Mouse (Mus musculus): Measurements from ENCODE around the gene Tnf.
A peak's percentile ranks its signal among the peaks of the same experiment; 100 is the strongest.

Tnf gene

GRCm38 (mm10) chr17:35201787-35202186 lies at the start of gene Tnf:
Tnf (minus strand) TSS chr17:35202007.
- DNase-seq (ENCODE audit: low spot score in 2 of 2) = no peak

DNA sequence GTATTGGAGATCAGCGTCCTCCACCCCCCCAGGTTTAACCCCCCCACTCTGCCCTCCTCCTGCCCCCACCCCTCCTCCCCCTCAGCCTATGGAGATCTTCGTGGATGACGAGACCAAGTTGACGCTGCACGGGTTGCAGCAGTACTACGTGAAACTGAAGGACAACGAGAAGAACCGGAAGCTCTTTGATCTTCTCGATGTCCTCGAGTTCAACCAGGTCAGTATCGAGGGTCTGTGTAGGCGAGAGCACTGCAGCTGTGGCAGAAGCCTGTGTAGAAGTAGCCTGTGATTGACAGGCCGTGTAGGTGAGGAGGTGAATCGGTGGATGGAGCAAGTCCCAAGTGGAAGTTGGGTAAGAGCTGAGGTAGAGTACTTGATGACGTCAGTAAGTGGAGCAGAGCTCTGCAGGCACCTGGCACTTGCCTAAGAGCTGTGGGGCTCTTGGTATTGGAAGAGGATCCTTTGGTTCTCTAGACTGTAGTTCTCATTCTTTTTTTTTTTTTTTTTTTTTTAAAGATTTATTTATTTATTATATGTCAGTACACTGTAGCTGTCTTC lies 49.4 kb upstream of the Tnf start:
- DNase-seq (ENCODE audit: low spot score in 2 of 2) = no peak

GRCm38 (mm10) chr17:35250348-35251120 lies 48.7 kb upstream of the Tnf start:
- no peak for DNase-seq (ENCODE audit: low spot score in 2 of 2)

DNA sequence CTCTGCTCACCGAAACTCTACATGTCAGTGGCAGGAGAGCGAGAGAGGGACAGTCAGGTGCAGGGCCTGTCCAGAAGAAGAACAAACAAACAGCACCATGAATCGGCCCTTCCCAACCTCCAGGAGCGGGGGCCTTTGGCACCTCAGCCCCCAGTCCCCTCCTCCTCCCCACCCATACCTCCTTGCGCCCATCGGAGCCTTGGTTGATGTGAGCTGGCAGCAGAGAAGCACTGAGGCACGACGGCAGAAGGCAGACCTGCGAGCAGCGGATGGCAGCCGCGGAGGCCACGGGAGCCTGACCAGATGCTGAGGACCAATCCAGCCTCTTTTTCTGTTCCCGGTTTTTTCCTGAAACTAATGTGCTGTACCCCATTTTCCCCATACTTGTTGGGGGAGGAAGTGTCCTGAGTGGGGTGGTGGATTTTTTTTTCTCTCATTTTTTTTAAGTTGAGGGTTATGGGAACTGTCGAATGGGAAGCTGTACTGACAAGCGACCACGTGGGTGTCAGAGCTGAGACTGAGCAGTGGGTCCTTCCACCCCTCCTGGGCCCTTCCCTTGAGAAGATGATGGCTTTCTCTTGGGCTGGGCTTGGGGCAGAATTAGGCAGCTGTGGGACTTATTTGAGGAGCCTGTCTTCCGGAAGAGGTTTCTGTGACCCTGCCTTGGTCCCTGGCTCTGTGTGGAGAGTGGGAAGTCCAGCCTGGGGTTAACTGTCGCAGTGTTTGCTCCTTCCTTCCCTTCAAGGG lies 47.8 kb upstream of the Tnf start:
- DNase-seq (ENCODE audit: low spot score in 2 of 2) = no peak

DNA sequence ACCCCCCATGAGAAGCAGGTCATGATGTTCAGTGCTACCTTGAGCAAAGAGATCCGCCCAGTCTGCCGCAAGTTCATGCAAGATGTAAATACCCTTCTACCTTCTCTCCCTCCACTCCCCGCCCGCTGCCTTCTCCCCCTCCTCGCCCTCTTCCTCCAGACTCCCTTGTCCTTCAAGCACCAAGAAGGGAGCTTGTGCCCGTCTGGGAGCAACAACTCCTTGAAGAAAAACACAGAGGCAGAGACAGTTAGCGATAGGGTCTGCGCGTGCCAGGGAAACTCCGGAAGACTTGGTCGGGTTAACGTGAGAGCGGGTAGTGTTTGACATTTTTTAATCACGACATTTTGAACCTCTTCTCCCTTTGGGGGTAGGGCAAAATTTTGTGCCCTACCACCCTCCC lies 47.2 kb upstream of the Tnf start:
- DNase-seq (ENCODE audit: low spot score in 2 of 2) = no peak

- no peak for DNase-seq (ENCODE audit: low spot score in 2 of 2)
Measured at GRCm38 (mm10) chr17:35247144-35247543, 45.3 kb upstream of the Tnf start.

GRCm38 (mm10) chr17:35245731-35246623 lies 44.2 kb upstream of the Tnf start:
- DNase-seq (ENCODE audit: low spot score in 2 of 2) = no peak

DNA sequence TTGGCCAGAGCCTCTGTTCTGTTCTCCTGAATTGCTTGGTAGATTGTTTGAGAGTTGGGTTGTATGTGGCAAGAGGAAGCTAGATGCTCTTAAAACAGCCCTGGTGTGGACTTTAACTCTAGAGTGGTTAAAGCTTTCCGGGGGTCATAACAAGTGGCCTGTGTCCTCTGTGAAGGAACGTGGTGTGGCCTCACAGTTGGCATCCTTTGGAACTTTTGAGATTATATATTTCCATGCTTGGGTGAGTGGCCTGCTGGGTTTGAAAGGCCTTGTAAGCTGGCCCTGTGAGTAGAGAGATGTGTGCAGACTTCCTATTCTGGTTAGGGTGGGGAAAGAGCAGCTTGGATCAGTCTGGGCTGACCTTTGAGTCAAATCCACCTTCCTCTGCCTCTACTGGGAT lies 43.2 kb upstream of the Tnf start:
- DNase-seq (ENCODE audit: low spot score in 2 of 2) = no peak

DNA sequence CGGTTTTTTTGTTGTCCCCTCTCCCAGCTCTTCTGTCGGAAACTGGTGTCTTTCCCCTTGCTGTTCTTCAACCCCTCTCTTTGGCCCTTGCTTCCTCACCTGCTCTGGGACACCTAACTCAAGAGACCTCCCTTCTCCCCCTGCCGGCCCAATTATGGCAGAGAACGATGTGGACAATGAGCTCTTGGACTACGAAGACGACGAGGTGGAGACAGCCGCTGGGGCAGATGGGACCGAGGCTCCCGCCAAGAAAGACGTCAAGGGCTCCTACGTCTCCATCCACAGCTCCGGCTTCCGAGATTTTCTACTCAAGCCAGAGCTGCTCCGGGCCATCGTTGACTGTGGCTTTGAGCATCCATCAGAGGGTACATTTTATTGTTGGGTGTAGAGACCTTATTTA lies 41.3 kb upstream of the Tnf start:
- peak in 1 of 2 experiments; percentile 54 for DNase-seq (ENCODE audit: low spot score in 2 of 2)

- peak in 1 of 2 experiments; percentile 54 for DNase-seq (ENCODE audit: low spot score in 2 of 2)
Measured at GRCm38 (mm10) chr17:35242015-35242941, 40.5 kb upstream of the Tnf start.

DNA sequence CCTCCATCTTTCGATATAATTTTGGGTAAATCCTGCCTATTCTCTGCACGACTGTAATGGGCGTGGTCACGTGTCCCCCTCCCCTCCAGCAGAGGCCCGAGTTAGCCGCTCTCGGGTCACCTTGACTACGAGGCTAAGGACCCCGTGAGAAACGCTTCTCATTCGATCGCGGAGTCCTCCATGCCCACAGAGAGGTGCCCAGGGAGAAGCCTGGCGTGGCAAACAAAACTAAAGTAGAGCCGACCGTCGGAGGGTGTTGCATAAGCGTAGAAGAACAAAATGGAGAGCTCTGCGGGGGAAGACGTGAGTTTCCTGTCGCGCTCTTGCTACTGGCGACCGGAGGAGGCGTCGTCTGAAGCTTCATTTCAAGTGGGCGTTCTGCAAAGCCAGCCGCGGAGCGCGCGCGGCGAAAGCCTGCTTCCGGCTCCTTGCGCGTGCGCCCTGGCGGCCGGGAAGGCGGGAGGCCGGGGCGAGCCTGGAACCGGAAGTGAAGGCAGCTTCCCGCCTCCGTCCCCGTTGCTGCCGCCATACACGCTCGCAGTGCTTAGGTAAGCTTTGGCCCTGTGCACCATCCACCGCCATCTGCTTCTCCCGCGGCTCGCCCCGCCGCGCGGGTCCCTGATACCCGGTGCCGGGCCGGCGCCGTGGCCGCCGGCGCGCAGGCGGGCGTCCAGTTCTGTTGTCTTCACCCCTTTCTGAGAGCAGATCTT lies 39.7 kb upstream of the Tnf start, which contains the start of gene Ddx39b:
Gene Ddx39b, plus strand, starts transcription at position 442 of the 710 bp plus-strand sequence.
- peak; percentile 95 for DNase-seq (ENCODE audit: low spot score in 2 of 2)

DNA sequence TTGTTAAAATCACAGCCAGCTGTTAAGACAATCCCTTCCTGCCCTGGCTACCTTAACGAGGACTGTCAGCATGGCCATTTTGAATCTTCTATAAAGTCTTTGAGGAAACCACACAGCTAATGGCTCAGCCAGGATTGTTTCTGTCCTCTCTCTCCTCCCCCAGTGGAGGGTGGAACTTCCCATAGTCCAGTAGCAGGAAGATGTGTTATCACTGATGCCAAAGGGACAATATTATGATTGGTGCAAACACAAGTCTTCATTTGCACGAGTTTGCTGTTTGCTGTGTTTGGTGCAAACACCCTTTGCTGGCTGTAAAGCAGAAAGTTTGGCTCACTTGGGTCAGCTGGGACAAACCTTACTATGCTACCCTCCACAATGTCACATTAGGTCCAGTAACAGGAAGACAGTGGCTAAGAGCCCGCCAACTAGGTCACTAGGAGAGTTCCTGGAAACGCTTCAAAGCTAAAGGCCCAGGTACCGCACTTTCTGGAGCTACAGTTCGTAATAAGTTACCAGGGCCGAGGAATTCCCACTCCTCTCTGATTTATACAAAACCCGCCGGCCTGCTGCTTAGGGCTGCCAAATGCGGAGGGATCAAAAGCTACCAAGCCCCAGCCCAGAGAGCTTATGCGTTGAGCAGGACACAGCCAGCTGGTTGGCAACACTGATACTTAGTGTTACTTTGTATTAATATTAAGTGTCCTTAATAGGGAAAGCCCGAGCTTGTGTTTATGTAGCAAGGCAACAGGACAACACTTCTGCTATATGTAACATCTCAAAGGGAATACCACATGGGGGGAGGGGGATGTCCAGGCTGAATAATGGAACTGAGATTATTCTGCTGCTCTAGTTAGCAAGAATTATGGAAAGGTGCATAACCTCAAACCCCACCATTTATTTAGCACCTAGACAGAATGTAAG lies 38.8 kb upstream of the Tnf start:
- DNase-seq (ENCODE audit: low spot score in 2 of 2) = no peak

- DNase-seq (ENCODE audit: low spot score in 2 of 2) = no peak
Measured at GRCm38 (mm10) chr17:35239700-35240099, 37.9 kb upstream of the Tnf start.

DNA sequence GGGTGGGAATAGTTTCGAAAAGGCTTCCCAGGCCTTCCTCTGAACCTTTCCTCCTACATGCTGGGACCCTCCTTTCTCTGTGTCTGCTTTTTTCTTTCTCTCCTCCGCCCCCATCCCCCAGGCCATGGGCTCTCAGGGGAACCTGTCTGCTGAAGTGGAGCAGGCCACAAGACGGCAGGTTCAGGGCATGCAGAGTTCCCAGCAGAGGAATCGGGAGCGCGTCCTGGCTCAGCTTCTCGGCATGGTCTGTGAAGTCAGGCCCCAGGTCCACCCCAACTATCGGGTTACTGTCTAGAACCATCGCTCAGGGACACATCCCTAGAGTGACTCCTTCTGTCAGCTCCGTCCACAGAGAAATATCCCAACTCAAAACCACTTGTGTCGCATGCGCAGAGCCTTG lies 35.7 kb upstream of the Tnf start:
- DNase-seq (ENCODE audit: low spot score in 2 of 2) = no peak

- no peak for DNase-seq (ENCODE audit: low spot score in 2 of 2)
Measured at GRCm38 (mm10) chr17:35236996-35237395, 35.2 kb upstream of the Tnf start.

DNA sequence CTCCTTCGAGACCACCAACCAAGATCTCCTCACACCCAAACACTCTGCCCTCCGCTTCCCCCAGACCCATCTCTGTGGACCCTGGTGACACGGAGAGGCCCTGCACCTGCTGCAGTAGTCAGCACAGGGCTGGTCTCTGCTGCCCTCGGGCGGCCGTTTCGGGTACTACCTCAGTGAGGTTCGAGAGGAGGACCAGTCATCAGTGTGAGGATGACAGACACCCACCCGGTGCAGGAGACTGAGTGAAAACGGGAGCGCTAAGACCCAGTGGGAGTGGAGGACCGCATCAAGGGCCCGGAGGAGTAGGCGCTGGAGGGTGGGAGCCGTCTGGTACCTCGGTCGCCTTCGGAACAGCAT lies 34.6 kb upstream of the Tnf start:
- DNase-seq (ENCODE audit: low spot score in 2 of 2) = peak; percentile 97 to 99

GRCm38 (mm10) chr17:35235614-35236389 lies 34.0 kb upstream of the Tnf start, which contains the start of gene Nfkbil1:
Nfkbil1 (minus strand) TSS chr17:35235792.
- DNase-seq (ENCODE audit: low spot score in 2 of 2) = peak; percentile 87 to 93

GRCm38 (mm10) chr17:35234903-35235302 lies 33.1 kb upstream of the Tnf start:
- no peak for DNase-seq (ENCODE audit: low spot score in 2 of 2)

All from right cerebral cortex, postnatal 36 days (tissue).